Mouse (Mus musculus): Measurements from ENCODE around the gene Tcte1.

Tcte1 gene

GRCm38 (mm10) chr17:45511757-45512156 is 11.5 kb upstream of the Tcte1 start:
- no peak for DNase-seq (ENCODE audit: extremely low read depth, insufficient read length, low spot score)

- no peak for DNase-seq (ENCODE audit: extremely low read depth, insufficient read length, low spot score)
Measured at GRCm38 (mm10) chr17:45515204-45515726, 8.0 kb upstream of the Tcte1 start.

GRCm38 (mm10) chr17:45515806-45516205 is 7.4 kb upstream of the Tcte1 start:
- no peak for DNase-seq (ENCODE audit: extremely low read depth, insufficient read length, low spot score)

GRCm38 (mm10) chr17:45516488-45516887 is 6.7 kb upstream of the Tcte1 start:
- DNase-seq (ENCODE audit: extremely low read depth, insufficient read length, low spot score) = no peak

- DNase-seq (ENCODE audit: extremely low read depth, insufficient read length, low spot score) = no peak
Measured at GRCm38 (mm10) chr17:45517135-45517534, 6.1 kb upstream of the Tcte1 start.

GRCm38 (mm10) chr17:45517549-45518215 is 5.6 kb upstream of the Tcte1 start:
- DNase-seq (ENCODE audit: extremely low read depth, insufficient read length, low spot score) = no peak

- DNase-seq (ENCODE audit: extremely low read depth, insufficient read length, low spot score) = no peak
Measured at GRCm38 (mm10) chr17:45518766-45519475, 4.3 kb upstream of the Tcte1 start.

GRCm38 (mm10) chr17:45520136-45520535 is 3.1 kb upstream of the Tcte1 start:
- no peak for DNase-seq (ENCODE audit: extremely low read depth, insufficient read length, low spot score)

GRCm38 (mm10) chr17:45524961-45525360 is 1.7 kb downstream of the Tcte1 start:
- no peak for DNase-seq (ENCODE audit: extremely low read depth, insufficient read length, low spot score)

GRCm38 (mm10) chr17:45526571-45526970 is 3.3 kb downstream of the Tcte1 start:
- no peak for DNase-seq (ENCODE audit: extremely low read depth, insufficient read length, low spot score)

GRCm38 (mm10) chr17:45530346-45530782 is 7.1 kb downstream of the Tcte1 start:
- DNase-seq (ENCODE audit: extremely low read depth, insufficient read length, low spot score) = no peak

GRCm38 (mm10) chr17:45532896-45533295 is 9.7 kb downstream of the Tcte1 start:
- no peak for DNase-seq (ENCODE audit: extremely low read depth, insufficient read length, low spot score)

GRCm38 (mm10) chr17:45536264-45536663 is 13.0 kb downstream of the Tcte1 start:
- no peak for DNase-seq (ENCODE audit: extremely low read depth, insufficient read length, low spot score)

GRCm38 (mm10) chr17:45538394-45538793 is 15.2 kb downstream of the Tcte1 start:
- DNase-seq (ENCODE audit: extremely low read depth, insufficient read length, low spot score) = no peak

GRCm38 (mm10) chr17:45539664-45540063 is 16.4 kb downstream of the Tcte1 start:
- no peak for DNase-seq (ENCODE audit: extremely low read depth, insufficient read length, low spot score)

- DNase-seq (ENCODE audit: extremely low read depth, insufficient read length, low spot score) = no peak
Measured at GRCm38 (mm10) chr17:45542129-45542528, 18.9 kb downstream of the Tcte1 start.

- no peak for DNase-seq (ENCODE audit: extremely low read depth, insufficient read length, low spot score)
Measured at GRCm38 (mm10) chr17:45542705-45543104, 19.5 kb downstream of the Tcte1 start.

- no peak for DNase-seq (ENCODE audit: extremely low read depth, insufficient read length, low spot score)
Measured at GRCm38 (mm10) chr17:45543115-45543514, 19.9 kb downstream of the Tcte1 start.

- DNase-seq (ENCODE audit: extremely low read depth, insufficient read length, low spot score) = no peak
Measured at GRCm38 (mm10) chr17:45544001-45544872, 21.0 kb downstream of the Tcte1 start.

GRCm38 (mm10) chr17:45544873-45545277 is 21.6 kb downstream of the Tcte1 start:
- no peak for DNase-seq (ENCODE audit: extremely low read depth, insufficient read length, low spot score)
